Mouse (Mus musculus) embryonic facial prominence, embryonic 14.5 days (tissue): ENCODE results near the gene Ulk4. TPM values are rescaled to one million over a fixed set of nuclear protein-coding genes. Genes with fewer than 3 reads are reported as not detected.

Experiments used
- ATAC-seq: fragments of 200-750 bp; cut with Nextera tagmentation; 2 replicates; pipeline ENCODE4 v1.8.0; 2017; ENCODE audit warnings: low read depth, moderate number of reproducible peaks, moderate TSS enrichment
- DNase-seq: peaks from one replicate; pipeline ENCODE4 v3.0.0-alpha.2; 2015; ENCODE audit warnings: low spot score
- H3K27ac ChIP-seq: fragments of 300-500 bp; sonication (generic); replicated peaks from 2 replicates; pipeline ENCODE4 v1.5.1; 2014; ENCODE audit warnings: low read depth, mild to moderate bottlenecking, low read length, moderate library complexity
- H3K27me3 ChIP-seq: fragments of 300-500 bp; sonication (generic); replicated peaks from 2 replicates; pipeline ENCODE4 v1.6.1; 2014; ENCODE audit warnings: low read length; ENCODE audit not compliant: control insufficient read depth, insufficient read depth
- H3K36me3 ChIP-seq: fragments of 300-500 bp; sonication (generic); 2 replicates; pipeline ENCODE4 v1.6.1; 2014; ENCODE audit warnings: low read length, mixed read lengths; ENCODE audit not compliant: control insufficient read depth, insufficient read depth
- H3K4me1 ChIP-seq: fragments of 300-500 bp; sonication (generic); 2 replicates; pipeline ENCODE4 v1.6.1; 2014; ENCODE audit warnings: antibody characterized with exemption, low read length; ENCODE audit not compliant: control insufficient read depth, insufficient read depth
- H3K4me2 ChIP-seq: fragments of 300-500 bp; sonication (generic); 2 replicates; pipeline ENCODE4 v1.6.1; 2014; ENCODE audit warnings: low read depth, mild to moderate bottlenecking, low read length, moderate library complexity, mixed read lengths
- H3K4me3 ChIP-seq: fragments of 300-500 bp; sonication (generic); 2 replicates; pipeline ENCODE4 v1.5.1; 2014; ENCODE audit warnings: low read depth, mild to moderate bottlenecking, low read length
- H3K9ac ChIP-seq: fragments of 300-500 bp; sonication (generic); 2 replicates; pipeline ENCODE4 v1.6.1; 2014; ENCODE audit warnings: low read depth, mild to moderate bottlenecking, low read length, moderate library complexity, mixed read lengths
- H3K9me3 ChIP-seq: fragments of 300-500 bp; sonication (generic); 2 replicates; pipeline ENCODE4 v1.6.1; 2016; ENCODE audit warnings: low read length; ENCODE audit not compliant: control insufficient read depth
- WGBS: fragments of 180-500 bp; shearing (Covaris S2); extraction: QIAGEN DNeasy Blood & Tissue Kit; methylation state at CpG from one replicate; pipeline ENCODE4 v1.1.7; 2014; 5-methylcytosine and 5-hydroxymethylcytosine counted together
- polyA plus RNA-seq: library from polyadenylated mRNA; unstranded; fragments of >200 nt; fragmentation: Nextera tagmentation; extraction: Ambion mirVana; gene quantifications from 2 replicates; pipeline ENCODE4 v1.2.1, GENCODE M21; 2014

Gene Ulk4
- polyA plus RNA-seq, 1 experiment from 2014 or later = 136 TPM

DNA sequence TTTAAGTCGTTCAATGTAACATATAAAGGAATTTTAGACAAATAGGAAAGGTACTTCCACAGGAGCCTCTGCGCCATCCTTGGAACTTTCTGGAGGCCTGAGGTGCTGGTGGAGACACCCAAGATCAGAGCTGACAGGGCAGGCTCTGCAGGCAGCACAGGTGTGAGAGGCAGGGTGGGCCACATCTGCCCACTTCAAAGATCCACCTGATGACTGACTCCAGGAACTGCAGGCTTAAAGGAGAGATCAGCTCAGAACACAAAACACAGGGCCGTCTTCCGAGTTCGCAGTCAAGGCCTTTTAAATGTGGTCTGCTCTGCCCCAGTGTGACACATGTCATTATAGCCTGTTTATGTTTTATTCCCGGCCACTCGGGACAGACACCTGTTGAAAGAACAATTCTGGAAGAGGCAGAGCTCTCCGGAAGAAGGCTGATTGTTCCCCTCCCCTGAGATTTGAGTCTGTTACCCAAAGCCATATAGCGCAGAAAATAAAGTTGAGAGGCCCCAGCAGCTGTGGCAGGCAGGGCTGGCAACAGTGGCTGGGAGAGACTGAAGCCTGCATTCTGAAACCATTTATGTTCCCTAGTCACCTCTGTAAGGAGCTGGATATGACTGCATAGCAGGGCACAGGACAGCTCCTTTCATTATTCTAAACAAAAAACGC, 205.4 kb downstream of the Ulk4 start:
- H3K27ac ChIP-seq = peak overlapping the region; percentile 52
- 49% methylated on average over 10 of the region's 10 CpGs for WGBS

DNA sequence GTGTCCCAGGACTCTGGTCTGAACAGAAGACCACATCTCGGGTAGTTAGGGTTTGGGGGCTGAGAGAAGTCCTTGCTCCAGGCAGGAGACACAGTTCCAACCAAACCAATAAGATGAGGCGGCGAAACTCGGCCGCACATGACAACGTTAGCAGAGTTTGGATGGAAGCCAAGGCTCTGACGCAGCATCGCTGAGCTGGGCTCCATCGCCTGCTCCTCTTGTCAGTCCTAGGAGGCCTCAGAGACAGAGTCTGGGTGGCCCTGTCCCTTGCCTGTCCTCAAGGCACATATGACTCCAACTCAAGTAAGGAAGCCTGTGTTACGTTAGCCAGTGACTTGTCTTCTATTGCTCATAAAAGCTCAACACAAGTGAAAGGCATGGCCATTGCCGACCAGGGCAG, 205.9 kb downstream of the Ulk4 start:
- DNase-seq (peak; percentile 69), ATAC-seq (no peak; the same call in 1 of the 2 replicates)
- no peak overlapping the region for H3K4me3 ChIP-seq
- no peaks in the 10 kb centered on the region for H3K36me3 ChIP-seq
- no peak overlapping the region for H3K9ac ChIP-seq
- WGBS = 54% methylated on average over 11 of the region's 11 CpGs
- H3K9me3 ChIP-seq = no peaks in the 10 kb centered on the region
- 0 out of 2 replicates have a peak overlapping the region, but pooled peaks have one; percentile 52 for H3K27ac ChIP-seq
- H3K27me3 ChIP-seq = no peaks in the 10 kb centered on the region
- no peak overlapping the region for H3K4me2 ChIP-seq
- H3K4me1 ChIP-seq = peaks cover 11% of the 10 kb centered on the region

More for the DNA sequence above, 205.4 kb downstream of the Ulk4 start:
- DNase-seq (peak; percentile 76), ATAC-seq (peak; percentile 64)
- H3K4me2 ChIP-seq = no peak overlapping the region
- no peak overlapping the region for H3K9ac ChIP-seq
- no peaks in the 10 kb centered on the region for H3K9me3 ChIP-seq
- H3K36me3 ChIP-seq = no peaks in the 10 kb centered on the region
- no peaks in the 10 kb centered on the region for H3K27me3 ChIP-seq
- H3K4me3 ChIP-seq = no peak overlapping the region
- peaks cover 11% of the 10 kb centered on the region for H3K4me1 ChIP-seq

DNA sequence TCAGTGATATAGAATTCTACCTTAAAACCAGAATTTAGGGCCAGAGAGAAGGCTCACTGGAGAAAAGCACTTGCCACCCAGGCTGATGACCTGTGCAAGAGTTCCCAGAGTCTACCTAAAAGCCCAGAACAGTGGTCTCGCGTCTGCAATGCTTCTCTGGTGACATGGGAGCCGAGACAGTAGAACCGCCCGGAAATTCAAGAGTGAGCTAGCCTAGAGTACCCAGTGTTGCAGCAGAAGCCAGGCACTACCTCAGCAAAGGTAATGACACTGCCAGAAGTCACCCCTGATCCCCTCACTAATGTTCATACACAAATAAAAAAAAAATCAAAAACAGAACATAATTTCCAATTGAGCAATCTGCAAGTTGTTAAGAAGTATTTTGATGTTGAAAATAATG, 208.9 kb downstream of the Ulk4 start:
- ATAC-seq = no peak
- WGBS = 79% methylated on average over 5 of the region's 5 CpGs

DNA sequence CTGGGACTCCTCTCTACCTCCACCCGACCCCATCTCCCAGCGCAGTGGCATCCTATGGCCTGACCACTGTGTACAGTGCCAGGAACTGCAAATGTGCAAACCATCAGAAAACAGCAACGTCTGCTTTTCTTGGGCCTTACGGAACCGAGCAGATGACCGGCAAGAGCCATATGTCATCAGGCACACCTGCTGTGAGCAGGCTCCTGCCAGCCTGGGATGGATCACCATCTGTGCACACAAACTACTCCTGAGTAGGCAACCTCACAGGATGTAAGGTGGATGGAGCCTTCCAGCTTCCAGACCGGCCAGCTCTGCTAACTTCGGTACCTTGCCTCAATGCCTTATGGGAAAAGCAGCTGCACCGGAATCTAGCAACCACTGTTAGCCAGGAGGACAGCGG, 210.0 kb downstream of the Ulk4 start:
- Histone ChIP-seq H3K27me3 (no peaks in the 10 kb centered on the region), H3K27ac (no peak overlapping the region), H3K36me3 (no peaks in the 10 kb centered on the region), H3K4me3 (no peak overlapping the region), H3K9me3 (no peaks in the 10 kb centered on the region), H3K9ac (no peak overlapping the region), H3K4me2 (no peak overlapping the region), H3K4me1 (peaks cover 13% of the 10 kb centered on the region)
- DNase-seq = no peak
- ATAC-seq = no peak
- WGBS = 68% methylated on average over 10 of the region's 10 CpGs

More for the DNA sequence above, 208.9 kb downstream of the Ulk4 start:
- H3K9me3 ChIP-seq = no peaks in the 10 kb centered on the region
- H3K27ac ChIP-seq = no peak overlapping the region
- H3K9ac ChIP-seq = no peak overlapping the region
- H3K4me1 ChIP-seq = peaks cover 11% of the 10 kb centered on the region
- no peak for DNase-seq
- H3K4me3 ChIP-seq = no peak overlapping the region
- no peaks in the 10 kb centered on the region for H3K27me3 ChIP-seq
- H3K4me2 ChIP-seq = no peak overlapping the region
- no peaks in the 10 kb centered on the region for H3K36me3 ChIP-seq

DNA sequence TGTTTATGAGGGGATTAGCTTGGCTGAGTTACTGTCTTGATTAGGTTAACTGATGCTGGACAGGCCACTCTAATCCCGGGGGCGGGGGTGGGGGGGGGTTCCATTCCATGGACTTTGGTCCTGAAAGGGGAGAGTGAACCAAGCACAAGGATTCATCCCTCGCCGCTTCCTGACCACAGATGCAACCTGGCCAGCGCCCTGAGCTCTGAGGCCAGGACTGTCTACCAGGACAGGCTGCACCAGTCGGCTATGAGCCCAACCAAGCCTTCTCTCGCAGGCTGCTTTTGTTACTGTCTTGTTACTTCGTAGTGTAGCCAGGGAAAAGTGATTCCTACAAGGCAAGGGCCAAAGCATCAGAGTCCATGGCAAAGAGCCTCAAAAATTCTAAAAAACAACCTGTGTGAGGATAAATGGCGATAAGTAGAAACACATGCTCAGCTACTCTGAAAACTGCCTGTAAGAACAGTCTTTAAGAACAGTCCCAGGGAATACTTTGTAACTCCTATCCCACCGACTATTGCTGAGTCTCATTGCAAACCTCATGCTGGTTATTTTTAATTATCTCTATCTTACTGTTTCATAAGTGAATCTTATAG, 211.5 kb downstream of the Ulk4 start:
- Histone ChIP-seq H3K9ac (no peak overlapping the region), H3K27ac (peak overlapping the region; percentile 48; the same call in 1 of the 2 replicates), H3K36me3 (no peaks in the 10 kb centered on the region), H3K4me3 (no peak overlapping the region), H3K27me3 (no peaks in the 10 kb centered on the region), H3K4me1 (peaks cover 12% of the 10 kb centered on the region), H3K9me3 (no peaks in the 10 kb centered on the region), H3K4me2 (no peak overlapping the region)
- peak; percentile 24; the same call in 1 of the 2 replicates for ATAC-seq
- WGBS = 50% methylated on average over 10 of the region's 10 CpGs
- peak; percentile 76 for DNase-seq

DNA sequence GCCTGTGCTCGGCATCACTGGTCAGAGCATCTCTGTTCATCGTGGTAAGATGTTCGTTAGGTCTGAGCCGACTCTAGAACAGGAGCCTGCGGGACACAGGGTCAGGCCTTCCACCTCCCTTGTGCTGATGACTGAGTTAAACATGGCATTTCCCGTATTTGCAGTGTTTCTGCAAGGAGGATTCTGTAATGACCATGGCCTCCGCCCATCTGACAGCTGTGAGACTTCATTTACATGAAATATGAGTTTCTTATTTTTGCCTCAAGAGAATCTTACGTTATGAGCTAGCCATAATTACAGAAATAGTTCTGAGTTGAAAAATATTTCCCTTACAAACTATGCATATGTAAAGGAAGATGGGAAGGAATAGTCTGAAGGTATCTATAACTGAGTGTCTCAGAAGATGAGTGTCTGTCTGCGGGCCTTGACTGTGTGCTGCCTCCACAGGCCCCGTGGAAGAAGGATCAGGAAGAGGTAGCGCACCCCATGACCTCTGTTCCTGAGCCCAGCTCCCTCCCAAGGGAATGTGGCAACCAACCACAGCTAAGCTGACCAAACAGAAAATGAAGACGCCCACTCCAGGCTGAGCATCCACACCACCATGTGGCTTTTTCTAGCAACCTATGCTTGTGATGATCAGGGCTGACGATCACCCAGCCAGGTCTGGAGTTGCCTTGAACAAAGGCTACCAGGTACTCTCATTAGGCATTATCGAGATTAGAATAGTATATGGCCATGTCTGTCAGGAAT, 212.2 kb downstream of the Ulk4 start:
- Histone ChIP-seq H3K4me2 (no peak overlapping the region), H3K27ac (peak overlapping the region; percentile 48; the same call in 1 of the 2 replicates), H3K9me3 (no peaks in the 10 kb centered on the region), H3K4me3 (no peak overlapping the region), H3K36me3 (no peaks in the 10 kb centered on the region), H3K27me3 (no peaks in the 10 kb centered on the region), H3K4me1 (peaks cover 12% of the 10 kb centered on the region), H3K9ac (no peak overlapping the region)
- WGBS = 73% methylated on average over 14 of the region's 14 CpGs
- DNase-seq = no peak
- ATAC-seq = no peak

DNA sequence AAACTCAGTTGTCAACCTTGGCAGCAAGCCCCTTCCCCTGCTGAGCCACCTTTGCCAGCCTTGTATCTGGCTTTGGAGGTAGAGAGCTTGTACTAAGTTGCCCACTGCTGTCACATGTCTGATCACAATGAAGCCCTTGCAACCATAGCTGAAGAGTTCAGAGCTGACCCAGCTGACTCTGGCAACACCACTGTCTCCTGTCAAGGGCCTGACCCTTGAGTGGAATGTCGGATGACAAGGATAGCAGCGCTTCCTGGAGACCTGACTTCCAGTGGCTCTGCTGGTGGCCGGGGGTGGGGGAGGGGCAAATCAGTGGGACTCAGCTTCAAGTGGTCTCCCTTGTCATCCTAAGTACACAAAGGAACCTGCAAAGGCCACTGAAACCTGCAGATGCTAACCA, 214.3 kb downstream of the Ulk4 start:
- Histone ChIP-seq H3K4me2 (no peak overlapping the region), H3K9ac (no peak overlapping the region), H3K36me3 (no peaks in the 10 kb centered on the region), H3K4me1 (peaks cover 12% of the 10 kb centered on the region), H3K27me3 (no peaks in the 10 kb centered on the region), H3K27ac (no peak overlapping the region), H3K4me3 (no peak overlapping the region), H3K9me3 (no peaks in the 10 kb centered on the region)
- ATAC-seq = no peak
- no peak for DNase-seq
- WGBS = 45% methylated on average over 3 of the region's 3 CpGs

DNA sequence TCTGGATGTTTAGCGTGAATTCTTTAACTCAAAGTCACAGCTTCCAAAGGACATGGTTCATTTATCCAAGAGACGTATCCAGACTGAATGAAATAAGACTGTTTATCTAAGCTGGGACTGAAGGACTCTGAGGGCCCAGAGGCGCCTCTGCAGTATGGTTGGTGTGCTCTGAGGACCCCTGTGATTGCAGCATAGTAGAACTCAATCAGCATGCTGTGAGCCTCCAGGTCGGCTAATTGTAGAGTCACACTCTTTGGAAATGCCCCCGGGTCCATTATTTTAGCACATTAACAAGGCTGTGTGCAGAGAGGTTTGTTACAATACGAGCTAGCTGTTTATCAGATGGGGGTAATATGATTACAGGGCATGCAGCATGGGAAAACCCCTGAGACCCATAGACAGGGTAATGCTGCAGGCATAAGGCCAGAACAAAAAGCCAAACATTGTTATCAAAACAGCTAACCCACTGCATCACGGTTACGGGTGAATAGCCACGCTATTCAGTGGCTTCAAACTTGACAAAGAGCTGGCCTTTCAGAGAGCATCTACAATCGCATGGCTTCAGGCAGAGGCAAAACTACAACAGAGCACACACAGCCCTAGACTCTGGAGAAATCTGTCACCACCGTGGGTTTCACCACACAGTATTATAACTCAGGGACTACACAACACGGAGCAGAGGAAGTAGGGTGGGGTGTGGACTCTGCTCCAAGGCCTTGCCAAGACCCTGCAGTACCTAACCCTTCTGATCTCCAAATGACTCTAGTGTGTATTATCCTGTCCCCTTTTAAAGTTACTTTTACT, 215.0 kb downstream of the Ulk4 start:
- Histone ChIP-seq H3K9me3 (no peaks in the 10 kb centered on the region), H3K4me2 (no peak overlapping the region), H3K27me3 (no peaks in the 10 kb centered on the region), H3K4me3 (no peak overlapping the region), H3K9ac (no peak overlapping the region), H3K36me3 (no peaks in the 10 kb centered on the region), H3K4me1 (peaks cover 12% of the 10 kb centered on the region), H3K27ac (no peak overlapping the region)
- ATAC-seq (peak; percentile 54; the same call in 1 of the 2 replicates), DNase-seq (peak; percentile 31)
- WGBS = 39% methylated on average over 12 of the region's 12 CpGs
